Mouse (Mus musculus) erythroblast, embryonic 14.5 days (primary cell): ENCODE results near the gene Snd1.

Experiments used
- GATA1 ChIP-seq: IDR thresholded peaks from 2 replicates; pipeline ENCODE4 v1.6.1; 2012; ENCODE audit warnings: low read length, inconsistent platforms, mixed read lengths
- TAL1 ChIP-seq: IDR thresholded peaks from 3 replicates; pipeline ENCODE4 v1.6.1; 2012; ENCODE audit warnings: low read length, inconsistent platforms, mixed read lengths

GRCm38 (mm10) chr6:28622963-28623362 is 148.0 kb downstream of the Snd1 start:
- TF ChIP-seq GATA1 (no peak), TAL1 (no peak)
